Mouse (Mus musculus): ENCODE measurements around the gene Ankrd35. TPM values are rescaled to one million over a fixed set of nuclear protein-coding genes. Genes with fewer than 3 reads are reported as not detected.
"Not testable (repeated sequence)": the region's sequence is repeated elsewhere in the genome, so short reads cannot be mapped to it uniquely, and the experiment has no call there.

Gene Ankrd35
- total RNA-seq, 2 experiments from 2014 or later, result 6.3 to 6.7 TPM

DNA sequence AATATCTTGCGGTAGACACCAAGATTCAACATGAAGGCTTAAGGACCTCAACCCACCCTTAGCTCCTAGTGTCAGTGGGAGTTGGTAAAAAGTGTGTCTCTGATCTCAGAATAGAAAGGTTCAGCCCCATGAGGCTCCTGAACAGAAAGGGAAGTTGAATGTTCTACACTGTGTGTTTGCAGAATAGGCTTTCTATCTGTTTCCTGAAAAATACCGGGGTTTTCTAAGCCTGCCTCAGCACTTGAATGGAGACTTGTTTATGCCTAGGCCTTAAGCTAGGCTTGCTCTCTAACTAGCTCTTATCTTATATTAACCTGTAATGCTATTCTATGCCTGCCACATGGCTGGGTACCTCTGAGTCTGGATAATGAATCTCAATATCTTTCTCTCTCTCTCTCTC lies 9.0 kb upstream of the Ankrd35 start:
- no peak for TF ChIP-seq CTCF (conservative IDR thresholded peaks at IDR 0.05)

DNA sequence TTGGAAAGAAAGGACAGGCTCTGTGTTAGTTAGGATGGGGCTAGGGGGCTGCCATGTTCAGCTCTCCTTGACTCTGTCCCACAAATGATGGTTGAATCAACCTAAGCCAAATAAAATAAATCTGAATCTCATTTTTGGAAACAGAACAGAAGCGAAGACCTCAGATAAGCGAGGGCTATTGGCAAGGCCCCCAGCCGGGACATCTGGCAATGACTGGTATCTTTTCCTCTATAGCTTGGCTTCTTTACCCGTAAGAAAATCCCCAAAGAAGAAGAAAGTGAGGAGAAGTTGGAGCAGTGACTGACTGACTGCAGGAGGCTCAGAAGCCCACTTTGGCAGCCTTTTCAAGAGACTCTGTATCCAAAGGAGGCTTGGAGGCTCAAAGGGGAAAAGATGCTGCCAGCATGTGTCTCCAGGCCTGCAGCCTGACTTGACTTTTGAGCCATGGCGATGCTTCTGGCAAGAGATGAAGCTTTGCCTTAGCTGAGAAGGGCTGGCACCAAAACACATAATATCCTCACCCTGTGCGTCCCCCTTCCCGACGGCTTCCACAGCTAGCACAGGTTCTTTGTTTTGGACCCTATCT lies 7.1 kb upstream of the Ankrd35 start:
- H3K27ac ChIP-seq, result peak overlapping the region; percentile 25; the same call in 1 of the 2 replicates
- no peak overlapping the region for H3K4me3 ChIP-seq
- no peak for DNase-seq (ENCODE audit: low spot score in 2 of 2)
- no peak for TF ChIP-seq CTCF (conservative IDR thresholded peaks at IDR 0.05)

More for the DNA sequence above, 9.0 kb upstream of the Ankrd35 start:
- Histone ChIP-seq H3K27ac (no peak overlapping the region), H3K4me3 (no peak overlapping the region)
- DNase-seq (ENCODE audit: low spot score in 2 of 2), result no peak

DNA sequence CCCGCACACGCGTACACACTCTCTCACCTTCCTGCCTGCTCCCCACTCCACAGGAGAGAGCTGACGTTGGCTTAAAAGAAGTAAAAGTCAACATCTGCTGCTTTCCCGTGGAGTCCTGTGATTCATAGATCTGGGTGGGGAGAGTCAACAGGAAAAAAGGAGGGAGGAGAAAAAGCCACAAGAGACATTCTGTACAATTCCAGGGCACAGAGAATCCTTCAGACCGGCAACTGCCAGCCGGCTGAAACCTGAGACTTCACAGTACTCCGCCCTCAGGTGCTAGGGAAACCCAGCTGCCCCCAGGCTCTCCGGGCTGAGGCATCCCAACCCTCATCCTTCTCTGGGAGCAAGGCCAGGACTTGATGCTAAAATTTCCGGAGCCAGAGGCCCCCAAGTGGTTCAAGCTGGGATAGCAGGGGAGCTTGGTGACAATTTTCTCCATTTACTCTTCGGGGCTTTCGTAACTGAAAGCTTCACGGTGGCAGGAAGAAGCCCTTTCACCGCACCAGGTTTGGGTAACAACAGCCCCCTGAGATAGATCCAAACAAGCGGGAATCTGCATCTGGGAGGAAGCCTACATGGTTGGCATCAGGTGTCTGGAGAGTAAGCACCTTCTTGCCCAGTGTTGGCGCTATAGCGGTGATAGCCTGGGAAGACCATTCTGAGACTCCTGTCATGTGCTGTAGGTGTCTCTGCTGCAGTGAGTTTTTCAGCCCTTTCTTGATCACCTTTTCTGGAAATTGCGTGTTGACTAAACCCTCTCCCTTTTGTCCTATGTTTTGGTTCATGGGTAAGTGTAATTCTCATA lies 6.3 kb upstream of the Ankrd35 start:
- peak overlapping the region; percentile 89 for H3K27ac ChIP-seq
- peak; percentile 99 for TF ChIP-seq CTCF (conservative IDR thresholded peaks at IDR 0.05)
- DNase-seq (ENCODE audit: low spot score in 2 of 2), result peak; percentile 84 to 91
- H3K4me3 ChIP-seq, result peak overlapping the region; percentile 58

DNA sequence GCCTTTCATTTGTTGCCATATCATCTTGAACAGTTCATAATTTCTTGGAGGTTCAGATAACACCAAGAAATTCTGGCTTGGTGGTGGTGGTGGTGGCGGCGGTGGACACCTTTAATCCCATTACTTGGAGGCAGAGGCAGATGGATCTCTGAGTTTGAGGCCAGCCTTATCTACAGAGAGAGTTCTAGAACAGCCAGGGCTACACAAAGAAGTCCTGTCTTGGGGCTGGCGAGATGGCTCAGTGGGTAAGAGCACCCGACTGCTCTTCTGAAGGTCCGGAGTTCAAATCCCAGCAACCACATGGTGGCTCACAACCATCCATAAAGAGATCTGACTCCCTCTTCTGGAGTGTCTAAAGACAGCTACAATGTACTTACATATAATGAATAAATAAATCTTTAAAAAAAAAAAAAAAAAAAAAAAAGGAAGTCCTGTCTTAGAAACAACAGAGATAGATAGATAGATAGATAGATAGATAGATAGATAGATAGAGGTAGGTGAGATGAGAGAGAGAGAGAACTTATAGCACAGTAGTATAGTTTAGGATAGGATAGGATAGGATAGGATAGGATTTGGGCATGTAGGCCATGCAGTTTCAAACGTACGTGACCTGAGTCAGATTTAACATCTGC lies 4.1 kb upstream of the Ankrd35 start:
- not testable (repeated sequence) for H3K4me3 ChIP-seq; H3K27ac ChIP-seq; DNase-seq (ENCODE audit: low spot score in 2 of 2)

DNA sequence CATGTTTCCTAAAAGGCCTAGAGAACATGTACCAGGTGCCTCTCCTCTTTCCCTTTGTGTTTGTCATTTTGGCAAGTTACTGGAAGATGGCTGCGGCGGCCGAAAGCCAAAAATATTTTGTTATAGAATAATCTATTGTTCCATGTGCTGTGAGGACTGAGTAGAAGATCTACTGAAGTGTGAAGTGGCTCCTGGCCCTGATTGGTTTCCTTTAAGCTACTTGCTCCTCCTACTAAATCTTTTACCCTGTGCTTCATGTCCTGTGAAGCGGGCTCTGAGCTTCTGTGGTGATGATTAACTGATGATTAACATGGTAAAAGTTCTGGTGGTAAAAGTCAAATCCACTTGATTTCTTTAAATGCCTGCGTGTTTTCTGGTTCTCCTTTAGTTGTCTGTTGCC lies 3.0 kb upstream of the Ankrd35 start:
- H3K27ac ChIP-seq, result no peak overlapping the region
- no peak for TF ChIP-seq CTCF (conservative IDR thresholded peaks at IDR 0.05)
- no peak overlapping the region for H3K4me3 ChIP-seq
- DNase-seq (ENCODE audit: low spot score in 2 of 2), result no peak

DNA sequence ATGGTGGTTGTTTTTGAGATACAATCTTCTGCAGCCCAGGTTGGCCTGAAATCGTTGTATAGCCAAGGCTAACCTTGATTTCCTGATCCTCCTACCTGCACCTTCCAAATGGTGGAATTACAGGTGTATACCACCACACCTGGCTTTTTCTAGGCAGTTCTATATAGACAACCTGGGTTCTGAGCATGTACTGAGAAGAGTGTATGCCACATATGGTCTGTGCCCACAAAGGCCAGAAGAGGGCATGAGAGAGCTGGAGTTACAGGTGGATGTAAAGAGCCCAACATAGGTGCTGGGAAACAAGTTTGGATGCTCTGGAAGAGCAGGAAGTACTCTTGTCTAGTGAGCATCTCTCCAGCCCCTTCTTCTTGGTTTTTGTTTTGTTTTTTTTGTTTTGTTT lies 2.6 kb upstream of the Ankrd35 start:
- Histone ChIP-seq H3K27ac (no peak overlapping the region), H3K4me3 (no peak overlapping the region)
- no peak for DNase-seq (ENCODE audit: low spot score in 2 of 2)
- TF ChIP-seq CTCF (conservative IDR thresholded peaks at IDR 0.05), result peak; percentile 62

DNA sequence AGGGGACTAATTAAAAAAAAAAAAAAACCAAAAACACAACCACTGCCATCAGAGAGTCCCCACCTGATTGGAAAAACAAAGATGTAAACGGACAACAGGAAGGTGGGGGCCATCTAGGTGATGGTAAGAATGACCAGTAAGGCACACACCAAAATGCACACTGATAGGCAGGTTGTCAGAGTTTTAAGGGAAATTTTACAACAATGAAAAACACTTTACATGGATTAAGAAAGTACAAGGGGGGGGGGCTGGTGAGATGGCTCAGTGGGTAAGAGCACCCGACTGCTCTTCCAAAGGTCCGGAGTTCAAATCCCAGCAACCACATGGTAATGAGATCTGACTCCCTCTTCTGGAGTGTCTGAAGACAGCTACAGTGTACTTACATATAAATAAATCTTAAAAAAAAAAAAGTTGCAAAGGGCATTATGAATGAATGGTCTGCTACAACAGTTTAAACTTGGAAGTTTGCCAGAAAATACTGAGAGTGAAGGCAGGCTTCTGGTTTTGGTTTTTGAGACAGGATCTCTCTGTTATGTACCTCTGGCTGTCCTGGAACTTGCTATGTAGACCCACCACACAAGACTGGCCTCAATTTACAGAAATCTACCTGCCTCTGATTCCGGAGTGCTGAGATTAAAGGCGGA lies 1.4 kb upstream of the Ankrd35 start:
- Histone ChIP-seq H3K4me3 (no peak overlapping the region), H3K27ac (no peak overlapping the region)
- TF ChIP-seq CTCF (conservative IDR thresholded peaks at IDR 0.05), result no peak
- DNase-seq (ENCODE audit: low spot score in 2 of 2), result no peak

DNA sequence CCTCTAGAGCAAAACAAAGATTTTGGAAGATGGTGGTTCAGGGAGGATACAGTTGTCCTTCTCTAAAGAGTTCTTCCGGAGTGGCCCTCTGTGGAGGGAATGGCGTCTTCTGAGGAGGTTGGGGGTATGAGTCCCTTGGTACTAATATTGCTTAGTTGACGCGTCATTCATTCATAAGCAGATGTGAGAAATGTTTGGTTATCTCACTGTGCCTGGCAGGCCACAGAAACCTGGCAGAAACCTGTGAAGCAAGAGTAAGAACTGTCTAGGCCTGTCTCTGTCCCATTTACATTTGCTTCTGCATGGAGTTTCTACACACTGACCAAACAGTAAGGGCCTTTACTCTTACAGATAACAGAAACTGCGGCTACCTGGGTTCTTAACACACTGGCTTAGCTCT lies 1.6 kb downstream of the Ankrd35 start:
- no peak for TF ChIP-seq CTCF (conservative IDR thresholded peaks at IDR 0.05)
- no peak for DNase-seq (ENCODE audit: low spot score in 2 of 2)
- no peak overlapping the region for H3K4me3 ChIP-seq
- no peak overlapping the region for H3K27ac ChIP-seq

DNA sequence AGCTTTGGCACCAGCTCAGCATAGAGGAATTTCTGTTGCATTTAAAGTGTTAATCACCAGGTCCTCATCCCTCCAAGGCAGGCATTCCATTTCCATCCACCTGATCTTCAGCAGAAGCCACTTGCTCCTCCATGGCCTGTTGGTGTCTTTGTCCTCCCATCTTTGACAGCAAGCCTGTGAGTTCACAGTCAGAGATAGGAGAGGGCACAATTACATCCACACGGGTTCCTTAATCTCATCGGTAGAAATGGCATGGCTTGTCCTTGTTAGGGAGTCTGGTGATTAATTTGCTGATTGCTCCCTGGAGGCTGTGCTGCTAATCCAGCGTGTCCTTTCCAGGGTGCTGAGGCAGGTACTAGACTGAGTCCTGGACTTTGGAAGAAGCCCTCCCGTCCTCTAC lies 3.6 kb downstream of the Ankrd35 start:
- no peak for TF ChIP-seq CTCF (conservative IDR thresholded peaks at IDR 0.05)
- no peak for DNase-seq (ENCODE audit: low spot score in 2 of 2)
- no peak overlapping the region for H3K27ac ChIP-seq
- no peak overlapping the region for H3K4me3 ChIP-seq

DNA sequence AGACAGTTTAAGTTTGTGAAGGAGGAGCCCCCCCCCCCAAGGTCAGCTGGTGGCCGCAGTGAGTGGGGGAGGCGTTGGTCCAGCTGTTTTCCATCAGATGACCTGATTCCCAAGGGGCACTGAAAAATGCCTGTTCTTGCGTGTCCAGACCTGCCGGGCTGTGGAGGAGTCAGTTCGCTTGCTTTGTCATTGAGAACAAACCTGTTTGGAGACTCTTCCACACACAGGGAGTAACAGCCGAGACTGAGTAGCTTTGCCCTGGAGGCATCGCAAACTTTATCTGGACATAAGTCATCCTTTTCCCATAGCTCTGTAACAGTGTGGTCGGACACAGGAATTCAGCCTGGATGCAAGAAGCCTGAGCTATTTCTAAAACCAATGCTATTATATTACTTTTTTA lies 4.5 kb downstream of the Ankrd35 start:
- no peak for TF ChIP-seq CTCF (conservative IDR thresholded peaks at IDR 0.05)

DNA sequence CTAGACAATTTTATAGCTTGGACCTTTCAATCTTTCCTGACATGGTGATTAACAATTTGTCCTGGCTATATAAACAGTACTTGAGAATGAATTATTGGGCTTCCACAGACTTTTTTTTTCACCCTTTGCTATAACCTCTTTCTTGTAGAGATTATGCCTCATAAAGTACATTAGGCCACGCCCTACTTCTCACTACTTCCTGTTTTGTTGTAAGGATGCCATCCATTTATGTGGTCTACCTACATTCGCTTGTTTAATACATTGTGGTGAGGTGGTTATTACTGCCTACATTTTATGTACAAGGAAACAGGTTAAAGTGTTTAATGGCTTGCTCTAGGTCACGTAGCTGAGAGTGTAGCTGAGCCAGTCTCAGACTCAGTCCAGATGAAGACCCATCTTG lies 5.2 kb downstream of the Ankrd35 start:
- no peak overlapping the region for H3K27ac ChIP-seq
- no peak for DNase-seq (ENCODE audit: low spot score in 2 of 2)
- no peak for TF ChIP-seq CTCF (conservative IDR thresholded peaks at IDR 0.05)
- no peak overlapping the region for H3K4me3 ChIP-seq

More for the DNA sequence above, 4.5 kb downstream of the Ankrd35 start:
- Histone ChIP-seq H3K4me3 (no peak overlapping the region), H3K27ac (no peak overlapping the region)
- no peak for DNase-seq (ENCODE audit: low spot score in 2 of 2)

DNA sequence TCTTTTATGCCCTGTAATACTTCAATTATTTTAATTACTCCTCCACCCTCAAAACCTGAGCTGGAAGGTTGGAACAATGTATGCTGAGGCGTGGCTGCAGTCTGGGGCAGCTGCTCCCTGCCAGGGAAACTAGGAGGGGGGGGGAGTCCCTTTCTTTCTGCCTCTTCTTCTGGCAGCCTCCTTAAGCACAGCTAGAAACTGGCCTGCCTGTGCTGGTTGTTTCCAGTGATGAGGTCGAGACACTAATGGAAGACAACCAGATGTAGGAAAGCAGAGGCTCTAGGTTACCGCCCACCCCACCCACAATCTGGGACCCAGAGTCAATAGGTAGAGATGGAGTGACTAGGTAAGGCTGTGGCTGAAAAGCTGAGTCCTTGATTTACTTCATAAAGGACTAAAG lies 5.8 kb downstream of the Ankrd35 start:
- DNase-seq (ENCODE audit: low spot score in 2 of 2), result no peak
- no peak overlapping the region for H3K27ac ChIP-seq
- no peak overlapping the region for H3K4me3 ChIP-seq
- TF ChIP-seq CTCF (conservative IDR thresholded peaks at IDR 0.05), result no peak

DNA sequence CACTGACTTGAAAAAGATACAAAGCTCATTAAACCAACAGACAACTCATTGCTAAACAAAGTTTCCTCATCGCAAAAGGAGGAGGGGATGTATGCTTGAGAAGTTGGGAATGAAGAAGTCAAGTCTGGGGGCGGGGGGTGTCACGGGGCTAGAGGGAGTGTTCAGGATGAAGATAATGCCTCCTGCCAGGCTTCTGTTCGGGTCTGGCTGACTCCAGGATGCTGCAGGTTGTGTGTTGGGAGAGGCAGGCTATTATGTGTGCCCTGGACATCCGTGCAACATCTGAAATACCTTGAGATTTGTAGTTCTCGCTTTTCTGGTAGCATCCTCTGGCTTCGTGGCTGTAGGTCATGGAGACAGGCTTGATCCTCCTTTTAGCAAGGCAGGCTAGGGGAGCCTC lies 8.5 kb downstream of the Ankrd35 start:
- no peak for DNase-seq (ENCODE audit: low spot score in 2 of 2)
- TF ChIP-seq CTCF (conservative IDR thresholded peaks at IDR 0.05), result no peak

More for the DNA sequence above, 8.5 kb downstream of the Ankrd35 start:
- no peak overlapping the region for H3K4me3 ChIP-seq
- H3K27ac ChIP-seq, result no peak overlapping the region

All from layer of hippocampus, adult 2 months (tissue).